In genomic region chr11:19949725-19950124, GRCm38 (mm10) we compare ENCODE assay signal across 18 mouse cellular contexts. TPM values are rescaled to one million over a fixed set of nuclear protein-coding genes. Genes with fewer than 3 reads are reported as not detected.
DNase-seq lines count a peak whose midpoint lies in the region; ATAC-seq and TF ChIP-seq lines count a peak whose summit lies in the region.
"Had no signal": no experiment of that assay in that cellular context is flagged by ENCODE, and none has a peak within 500 bp of the region (broad histone marks: within the 10 kb centered on the region; RNA-seq: fewer than 3 reads in every experiment).

No protein-coding gene starts in this region.

- no peak for TF ChIP-seq CTCF in stomach, postnatal 0 days (IDR thresholded peaks at IDR 0.05; ENCODE audit: low read depth)

- WGBS in heart, embryonic 15.5 days = 73% methylated on average over 5 of the region's 5 CpGs
- WGBS in lung, embryonic 16.5 days = 71% methylated on average over 5 of the region's 5 CpGs
- 57% methylated on average over 5 of the region's 5 CpGs for WGBS in stomach, postnatal 0 days
- 73% methylated on average over 5 of the region's 5 CpGs for WGBS in hindbrain, embryonic 16.5 days

- H3K4me1 ChIP-seq in heart, embryonic 15.5 days (replicated peaks) = peaks cover 38% of the 10 kb centered on the region
- peaks cover 20% of the 10 kb centered on the region for H3K4me1 ChIP-seq in lung, embryonic 16.5 days (replicated peaks; ENCODE audit: control insufficient read depth, insufficient read depth, low read length)
- peaks cover 10% of the 10 kb centered on the region for H3K4me1 ChIP-seq in stomach, postnatal 0 days (replicated peaks; ENCODE audit: control insufficient read depth, insufficient read depth)
- H3K4me1 ChIP-seq in hindbrain, embryonic 16.5 days (ENCODE audit: control insufficient read depth, insufficient read depth, low read depth, low read length) = peaks cover 5% of the 10 kb centered on the region; the same call in 1 of the 2 replicates

- H3K36me3 ChIP-seq in heart, embryonic 15.5 days = no peaks in the 10 kb centered on the region; the same call in 1 of the 2 replicates
- no peaks in the 10 kb centered on the region for H3K36me3 ChIP-seq in lung, embryonic 16.5 days (ENCODE audit: control insufficient read depth, insufficient read depth, low read length)
- no peaks in the 10 kb centered on the region for H3K36me3 ChIP-seq in stomach, postnatal 0 days (ENCODE audit: control insufficient read depth, insufficient read depth, low read length)
- no peaks in the 10 kb centered on the region for H3K36me3 ChIP-seq in hindbrain, embryonic 16.5 days (ENCODE audit: control insufficient read depth, insufficient read depth, low read length)

- DNase-seq in heart, adult 8-10 months (ENCODE audit: low spot score) = no peak
- DNase-seq in lung, postnatal 36 days = no peak
- DNase-seq in stomach, postnatal 0 days (ENCODE audit: low spot score) = no peak
- DNase-seq in spleen, postnatal 10 days (ENCODE audit: low spot score in 2 of 2) = no peak
- DNase-seq: adrenal gland, postnatal 36 days; cerebellum, adult 9-10 months; embryo, embryonic 11 days; thymus, adult 18-20 months had no signal

- no peak for TF ChIP-seq EP300 in stomach, postnatal 0 days (optimal IDR thresholded peaks at IDR 0.05)

- no peak overlapping the region for H3K9ac ChIP-seq in heart, embryonic 15.5 days
- no peak overlapping the region for H3K9ac ChIP-seq in lung, embryonic 16.5 days (ENCODE audit: low read length)
- no peak overlapping the region for H3K9ac ChIP-seq in stomach, postnatal 0 days (ENCODE audit: low read length)
- no peak overlapping the region for H3K9ac ChIP-seq in hindbrain, embryonic 16.5 days (ENCODE audit: low read depth, low read length)
- H3K9ac ChIP-seq: hindbrain, embryonic 14.5 days; kidney, embryonic 15.5 days had no signal

- no peaks in the 10 kb centered on the region for H3K27me3 ChIP-seq in heart, embryonic 15.5 days
- H3K27me3 ChIP-seq in lung, embryonic 16.5 days (ENCODE audit: control insufficient read depth, insufficient read depth, low read depth, low read length) = no peaks in the 10 kb centered on the region
- no peaks in the 10 kb centered on the region for H3K27me3 ChIP-seq in stomach, postnatal 0 days (ENCODE audit: control insufficient read depth, insufficient read depth, low read length)
- no peaks in the 10 kb centered on the region for H3K27me3 ChIP-seq in hindbrain, embryonic 16.5 days (replicated peaks; ENCODE audit: control insufficient read depth, insufficient read depth, low read length)
- H3K27me3 ChIP-seq: kidney, embryonic 15.5 days had no signal

- H3K4me3 ChIP-seq in heart, embryonic 15.5 days = no peak overlapping the region
- no peak overlapping the region for H3K4me3 ChIP-seq in lung, embryonic 16.5 days (ENCODE audit: low read length)
- no peak overlapping the region for H3K4me3 ChIP-seq in stomach, postnatal 0 days (ENCODE audit: low read depth, low read length)
- H3K4me3 ChIP-seq in hindbrain, embryonic 16.5 days (ENCODE audit: low read length) = no peak overlapping the region
- H3K4me3 ChIP-seq: kidney, embryonic 15.5 days; midbrain, embryonic 10.5 days had no signal

- H3K9me3 ChIP-seq in heart, embryonic 15.5 days (replicated peaks) = no peaks in the 10 kb centered on the region
- no peaks in the 10 kb centered on the region for H3K9me3 ChIP-seq in lung, embryonic 16.5 days (ENCODE audit: control insufficient read depth, low read length)
- H3K9me3 ChIP-seq in stomach, postnatal 0 days (ENCODE audit: control insufficient read depth, low read length) = no peaks in the 10 kb centered on the region
- no peaks in the 10 kb centered on the region for H3K9me3 ChIP-seq in hindbrain, embryonic 16.5 days (ENCODE audit: control insufficient read depth, low read length)
- H3K9me3 ChIP-seq: kidney, embryonic 15.5 days; midbrain, embryonic 10.5 days had no signal

- no peak for ATAC-seq in heart, embryonic 15.5 days (replicated peaks; ENCODE audit: insufficient number of reproducible peaks, insufficient read depth, low FRiP score, low read depth)
- ATAC-seq in lung, embryonic 16.5 days (ENCODE audit: low read depth) = no peak
- ATAC-seq in inflammation-experienced regulatory T-cells, adult 6 months = peak; percentile 69
- no peak for ATAC-seq in stomach, postnatal 0 days (ENCODE audit: low FRiP score, low TSS enrichment)
- ATAC-seq in hindbrain, embryonic 16.5 days = no peak
- ATAC-seq: forebrain, embryonic 16.5 days had no signal

- H3K4me2 ChIP-seq in heart, embryonic 15.5 days = no peak overlapping the region
- no peak overlapping the region for H3K4me2 ChIP-seq in lung, embryonic 16.5 days (ENCODE audit: low read depth, low read length)
- H3K4me2 ChIP-seq in stomach, postnatal 0 days (replicated peaks; ENCODE audit: low read depth) = peak overlapping the region; percentile 29; the same call in 1 of the 2 replicates
- H3K4me2 ChIP-seq in hindbrain, embryonic 16.5 days (ENCODE audit: low read length) = no peak overlapping the region
- H3K4me2 ChIP-seq: heart, embryonic 11.5 days; hindbrain, embryonic 14.5 days; kidney, embryonic 15.5 days; liver, embryonic 11.5 days had no signal

- H3K27ac ChIP-seq in heart, embryonic 15.5 days = peak overlapping the region; percentile 21; the same call in 1 of the 2 replicates
- peak overlapping the region; percentile 65; the same call in 1 of the 2 replicates for H3K27ac ChIP-seq in lung, embryonic 16.5 days (ENCODE audit: low read length)
- peak overlapping the region; percentile 78 for H3K27ac ChIP-seq in stomach, postnatal 0 days (replicated peaks)
- H3K27ac ChIP-seq in hindbrain, embryonic 16.5 days (ENCODE audit: low read depth, low read length) = no peak overlapping the region
- H3K27ac ChIP-seq: hindbrain, embryonic 14.5 days; midbrain, embryonic 10.5 days had no signal

RNA-seq across cellular contexts. Expression of gene Spred2, which starts 25.6 kb away (rescaled TPM):
- 4.6 and 5.3 TPM in 2 replicates for polyA plus RNA-seq in heart, embryonic 15.5 days (2015; fragmentation: Nextera tagmentation; extraction: Ambion mirVana)
- total RNA-seq in heart, adult 8-10 months (2022) = 10 to 100 TPM; 17.0 to 20.7 (median 20.0) TPM
- 4.5 and 5.7 TPM in 2 replicates for polyA plus RNA-seq in lung, embryonic 16.5 days (2015; fragmentation: Nextera tagmentation; extraction: Ambion mirVana)
- polyA plus RNA-seq in inflammation-experienced regulatory T-cells, adult 6 months (2017; shearing (Covaris generic)) = 1 to 10 TPM; 3.4 to 5.0 (median 4.3) TPM
- polyA plus RNA-seq in stomach, postnatal 0 days (2015; fragmentation: Nextera tagmentation; extraction: Ambion mirVana) = 3.5 and 3.6 TPM in 2 replicates
- polyA plus RNA-seq in hindbrain, embryonic 16.5 days (2015; fragmentation: Nextera tagmentation; extraction: Ambion mirVana) = 6.7 and 7.4 TPM in 2 replicates
